Mouse (Mus musculus) testis, postnatal 14 days (tissue): ENCODE data around the gene Psma6.
"Not testable (repeated sequence)": the region's sequence is repeated elsewhere in the genome, so short reads cannot be mapped to it uniquely, and the experiment has no call there.

ENCODE experiments used
- DNase-seq: peaks from one replicate; pipeline ENCODE4 v3.0.0; 2021; ENCODE audit warnings: low spot score

Psma6 gene

GRCm38 (mm10) chr12:55392733-55393577 is 8.9 kb downstream of the Psma6 start:
- no peak for DNase-seq

- DNase-seq = not testable (repeated sequence)
Observed at GRCm38 (mm10) chr12:55395601-55396000, 11.6 kb downstream of the Psma6 start.

GRCm38 (mm10) chr12:55396536-55396935 is 12.5 kb downstream of the Psma6 start:
- DNase-seq = no peak

- DNase-seq = no peak
Observed at GRCm38 (mm10) chr12:55397544-55398239, 13.7 kb downstream of the Psma6 start.

GRCm38 (mm10) chr12:55398240-55399127 is 14.5 kb downstream of the Psma6 start:
- peak; percentile 94 for DNase-seq

- no peak for DNase-seq
Observed at GRCm38 (mm10) chr12:55399128-55399677, 15.2 kb downstream of the Psma6 start.

- no peak for DNase-seq
Observed at GRCm38 (mm10) chr12:55407888-55408287, 23.9 kb downstream of the Psma6 start.

GRCm38 (mm10) chr12:55415255-55415654 is 31.2 kb downstream of the Psma6 start:
- DNase-seq = no peak

GRCm38 (mm10) chr12:55415762-55416161 is 31.7 kb downstream of the Psma6 start:
- DNase-seq = peak; percentile 36

GRCm38 (mm10) chr12:55420220-55420619 is 36.2 kb downstream of the Psma6 start:
- DNase-seq = no peak

GRCm38 (mm10) chr12:55422057-55422456 is 38.0 kb downstream of the Psma6 start:
- DNase-seq = no peak

GRCm38 (mm10) chr12:55426300-55426699 is 42.3 kb downstream of the Psma6 start:
- no peak for DNase-seq

GRCm38 (mm10) chr12:55429201-55429600 is 45.2 kb downstream of the Psma6 start:
- no peak for DNase-seq

GRCm38 (mm10) chr12:55429956-55430355 is 45.9 kb downstream of the Psma6 start:
- no peak for DNase-seq

GRCm38 (mm10) chr12:55432284-55432919 is 48.4 kb downstream of the Psma6 start:
- DNase-seq = no peak

GRCm38 (mm10) chr12:55432920-55433284 is 48.9 kb downstream of the Psma6 start:
- no peak for DNase-seq

GRCm38 (mm10) chr12:55433802-55434435 is 49.9 kb downstream of the Psma6 start:
- no peak for DNase-seq

- no peak for DNase-seq
Observed at GRCm38 (mm10) chr12:55435080-55435479, 51.1 kb downstream of the Psma6 start.

- DNase-seq = no peak
Observed at GRCm38 (mm10) chr12:55437122-55437826, 53.3 kb downstream of the Psma6 start.

GRCm38 (mm10) chr12:55438058-55438457 is 54.0 kb downstream of the Psma6 start:
- no peak for DNase-seq
